Mouse (Mus musculus): ENCODE data around the gene Tmem141.

Tmem141 gene

DNA sequence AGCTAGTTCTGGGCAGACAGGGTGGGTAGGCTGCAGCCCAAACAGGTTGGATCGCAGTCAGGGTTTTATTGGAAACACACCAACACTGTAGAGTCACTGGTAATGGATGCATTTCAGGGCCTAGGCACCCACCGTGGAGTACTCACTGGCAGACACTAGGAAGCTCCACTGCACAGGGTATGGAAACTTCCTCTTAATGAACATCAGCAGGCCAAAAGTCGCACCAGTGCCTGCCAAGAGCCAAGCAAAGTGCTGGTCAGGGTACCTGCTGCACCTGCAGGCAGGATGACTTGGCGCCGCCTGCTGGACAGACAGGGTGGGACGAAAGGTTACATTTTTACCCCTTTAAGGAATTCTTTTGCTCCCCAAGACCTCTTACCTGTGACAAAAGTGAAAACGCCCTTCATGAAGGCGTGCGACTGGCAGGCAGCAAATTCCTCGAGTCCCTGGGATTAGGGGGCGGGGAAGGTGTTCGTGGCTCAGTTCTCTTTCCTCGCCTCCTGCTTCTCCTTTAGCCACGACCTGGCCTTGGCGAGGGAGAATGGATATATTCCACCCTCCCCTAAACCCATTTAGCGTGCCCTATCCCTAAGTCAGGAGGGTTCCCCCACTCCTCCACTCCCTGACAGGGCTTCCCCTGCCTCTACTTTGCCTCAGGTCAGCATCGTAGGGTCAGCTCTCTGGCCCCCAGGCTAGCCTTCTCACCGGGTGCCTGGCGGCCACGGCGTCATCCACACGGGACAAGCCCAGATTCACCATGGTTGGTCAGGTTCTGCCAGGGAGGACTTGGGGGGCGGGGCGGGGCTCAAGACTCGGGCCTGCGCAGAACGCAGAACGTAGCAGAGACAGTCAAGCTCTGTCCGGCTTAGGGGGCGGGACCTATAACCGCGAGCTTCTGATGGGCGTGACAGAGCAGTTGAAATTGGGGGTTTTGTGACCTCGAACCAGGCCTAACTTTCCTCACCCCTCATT lies at the start of gene Tmem141:
Gene Tmem141 (minus strand): TSS at position 777 of the 972 bp plus-strand sequence.
- peak; percentile 74 to 80 for DNase-seq (ENCODE audit: low spot score in 2 of 2)

DNA sequence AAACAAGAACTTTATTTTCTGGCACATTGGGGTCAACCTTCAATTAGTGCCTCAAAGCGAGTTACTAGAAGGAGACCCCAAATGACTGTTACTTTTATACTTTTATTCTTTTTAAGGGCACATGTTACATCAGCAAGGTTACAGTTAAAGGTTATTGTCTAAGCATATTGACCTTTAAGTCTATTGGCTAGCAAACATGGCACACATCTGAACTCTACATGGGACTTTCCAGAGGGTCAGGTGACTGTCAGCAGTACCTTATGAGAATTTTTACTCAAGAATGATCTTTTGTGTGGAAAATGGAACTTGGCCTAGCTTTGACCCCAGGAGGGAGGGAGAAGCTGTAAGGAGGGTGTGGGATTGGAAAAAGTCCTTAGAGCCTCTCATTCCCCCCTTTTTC lies 44.7 kb upstream of the Tmem141 start:
- no peak for DNase-seq (ENCODE audit: low spot score in 2 of 2)

DNA sequence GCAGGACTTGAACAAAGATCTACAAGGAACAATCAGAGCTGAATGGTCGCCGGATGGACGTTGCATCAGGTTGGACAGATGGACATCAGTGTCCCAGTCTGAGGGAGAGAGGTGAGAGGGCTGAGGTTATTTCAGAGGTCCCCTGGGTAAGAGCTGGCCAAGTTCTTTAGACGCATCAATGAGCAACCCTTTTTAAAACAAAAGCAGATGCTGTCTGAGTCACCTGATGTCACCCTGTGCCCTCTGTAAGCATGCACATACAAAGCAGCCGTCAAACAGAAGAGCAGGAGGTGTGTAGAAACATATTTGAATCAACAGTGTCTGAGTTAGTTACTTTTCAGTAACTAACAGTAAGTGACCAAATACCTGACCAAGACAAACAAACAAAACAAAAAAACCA lies 42.3 kb upstream of the Tmem141 start:
- DNase-seq (ENCODE audit: low spot score in 2 of 2), result no peak

DNA sequence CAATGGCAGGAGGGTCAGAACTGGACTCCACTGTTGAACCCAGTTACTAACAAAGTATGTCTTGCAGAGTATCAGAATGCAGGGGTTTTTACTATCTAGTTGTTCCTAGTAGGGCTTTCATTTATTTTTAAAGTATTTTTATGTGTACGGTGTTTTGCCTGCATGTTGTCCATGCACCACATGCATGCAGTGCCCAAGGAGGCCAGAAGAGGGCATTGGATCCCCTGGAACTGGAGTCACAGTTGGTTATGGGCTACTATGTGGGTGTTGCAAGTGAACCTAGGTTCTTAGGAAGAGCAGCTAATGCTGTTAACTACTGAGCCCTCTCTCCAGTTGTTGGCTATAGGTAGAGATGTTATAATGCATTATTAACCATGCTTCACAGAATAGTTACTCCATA lies 41.7 kb upstream of the Tmem141 start:
- DNase-seq (ENCODE audit: low spot score in 2 of 2), result peak; percentile 38 to 65

DNA sequence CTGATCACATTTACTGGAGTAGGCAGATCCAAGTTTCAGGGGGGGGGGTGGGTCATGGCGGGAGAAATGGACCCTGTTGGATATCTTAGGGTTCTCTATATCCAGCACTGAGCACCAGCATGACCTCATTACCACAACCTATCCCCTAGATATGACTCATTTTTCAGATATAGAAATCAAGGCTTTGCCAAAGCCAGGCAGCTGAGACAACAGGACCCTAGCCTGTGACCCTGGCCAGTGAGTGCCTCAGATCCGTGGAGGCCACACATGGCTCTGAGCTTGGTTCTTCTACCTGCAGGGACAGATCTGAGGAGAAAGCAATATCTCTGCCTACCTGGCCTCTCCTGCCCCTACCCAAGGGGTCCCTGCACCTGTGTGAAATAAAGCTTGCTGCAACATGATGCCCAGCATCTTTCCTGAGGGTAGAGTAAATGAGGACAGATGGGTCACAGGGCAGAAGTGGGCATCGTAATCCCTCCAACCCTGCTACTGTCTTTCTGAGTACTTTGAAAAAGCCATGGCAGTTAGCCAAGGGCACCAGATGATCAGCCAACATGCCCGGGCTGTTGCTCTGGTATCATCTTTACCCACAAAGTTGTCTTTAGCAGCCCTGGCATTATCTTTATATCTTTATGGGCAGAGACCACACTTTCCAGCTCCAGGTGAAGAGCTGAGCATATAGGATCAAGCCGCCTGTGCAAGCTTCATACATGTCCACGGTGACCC lies 39.6 kb upstream of the Tmem141 start:
- DNase-seq (ENCODE audit: low spot score in 2 of 2), result no peak

DNA sequence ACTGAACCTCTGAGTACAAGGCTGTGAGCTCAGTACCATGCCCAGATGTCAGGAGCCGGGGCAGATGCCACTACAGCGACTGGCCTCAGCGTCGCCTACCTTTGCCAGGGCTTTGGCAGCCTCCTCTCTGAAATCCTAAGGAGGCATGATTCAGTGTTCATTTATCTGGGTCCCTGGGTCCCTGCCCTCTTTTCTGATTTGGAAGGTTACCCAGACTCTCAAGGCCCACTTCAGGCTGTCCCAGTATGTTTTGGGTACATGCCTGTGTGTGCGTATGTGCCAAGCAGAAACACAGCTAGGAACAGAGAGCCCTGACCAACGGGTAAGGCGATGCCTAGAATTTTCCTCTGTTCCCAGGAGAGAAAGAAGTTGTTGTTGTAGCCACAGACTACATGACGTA lies 38.5 kb upstream of the Tmem141 start:
- DNase-seq (ENCODE audit: low spot score in 2 of 2), result no peak

DNA sequence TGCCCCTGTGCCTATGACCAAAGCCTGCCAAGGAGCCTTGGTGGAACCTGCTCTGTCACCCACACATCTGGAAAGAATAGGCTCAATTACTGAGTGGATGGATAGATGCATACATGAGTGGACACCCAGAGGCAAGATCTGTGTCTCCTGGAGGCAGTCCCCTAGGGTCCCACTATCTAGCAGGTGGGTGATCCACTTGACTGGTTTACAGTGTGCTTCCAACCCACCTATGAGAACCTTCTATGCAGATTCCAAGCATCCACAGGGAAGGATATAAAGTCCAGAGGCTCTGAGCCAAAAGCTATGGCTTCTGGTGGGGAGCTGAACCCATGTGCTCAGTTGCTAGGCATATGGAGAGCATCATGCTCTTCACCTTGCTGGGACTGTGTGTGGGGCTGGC lies 35.8 kb upstream of the Tmem141 start, which contains the start of gene Lcn5:
Gene Lcn5 (plus strand): TSS at position 301 of the 400 bp plus-strand sequence.
- no peak for DNase-seq (ENCODE audit: low spot score in 2 of 2)

DNA sequence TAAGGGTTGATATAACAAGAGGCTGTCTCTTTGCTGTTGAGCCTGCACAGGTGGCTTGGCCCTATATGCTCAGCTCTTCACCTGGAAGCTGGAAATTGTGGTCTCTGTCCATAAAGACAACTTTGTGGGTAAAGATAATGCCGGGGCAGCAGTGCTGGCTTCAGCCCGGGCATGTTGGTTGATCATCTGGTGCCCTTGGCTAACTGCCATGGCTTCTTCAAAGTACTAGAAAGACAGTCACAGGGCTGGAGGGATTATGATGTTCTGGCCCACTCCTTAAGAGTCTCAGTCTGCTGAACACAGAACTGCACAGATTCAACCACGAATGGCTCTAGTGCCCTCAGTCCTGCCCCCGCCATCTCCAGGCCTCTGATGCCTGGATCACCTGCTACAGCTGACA lies 35.4 kb upstream of the Tmem141 start:
- peak in 1 of 2 experiments; percentile 33 for DNase-seq (ENCODE audit: low spot score in 2 of 2)

DNA sequence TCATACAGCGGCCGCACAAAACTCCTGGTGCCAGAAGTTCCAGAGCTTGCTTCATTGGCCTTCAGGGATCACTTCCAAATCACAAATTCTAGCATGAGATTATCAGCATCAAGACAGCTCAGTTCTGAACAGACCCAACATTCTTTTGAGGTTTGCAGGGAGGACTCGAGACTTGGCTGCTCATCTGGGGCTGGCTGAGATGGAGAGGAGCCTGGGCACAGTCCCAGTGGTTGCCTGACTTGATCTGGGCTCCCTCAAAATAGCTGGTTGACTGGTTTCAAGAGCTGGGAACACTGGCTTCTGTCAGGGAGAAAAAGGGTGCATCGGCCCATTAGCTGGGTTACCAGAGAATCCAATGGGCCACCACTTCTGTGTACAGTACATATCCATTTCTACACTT lies 34.9 kb upstream of the Tmem141 start:
- no peak for DNase-seq (ENCODE audit: low spot score in 2 of 2)

DNA sequence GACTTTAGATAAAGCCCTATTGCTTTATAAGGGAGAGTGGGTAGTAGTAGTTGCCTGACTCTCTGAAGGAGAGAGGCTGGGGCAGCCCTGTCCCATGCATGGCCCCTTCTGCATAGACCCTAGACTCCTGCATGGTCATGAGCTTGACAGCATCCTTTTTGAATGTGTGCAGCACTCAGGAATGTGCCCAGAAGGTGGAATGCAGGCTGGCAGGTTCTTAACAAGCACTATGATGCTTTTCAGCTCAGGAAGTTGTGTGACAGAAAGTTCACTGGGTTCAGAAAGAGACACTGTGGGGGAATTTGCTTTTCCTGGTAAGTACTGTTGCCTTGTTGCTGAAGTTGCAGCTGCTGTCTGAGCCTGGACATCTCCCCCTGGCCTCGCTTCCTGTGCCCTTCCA lies 32.7 kb upstream of the Tmem141 start:
- DNase-seq (ENCODE audit: low spot score in 2 of 2), result no peak

DNA sequence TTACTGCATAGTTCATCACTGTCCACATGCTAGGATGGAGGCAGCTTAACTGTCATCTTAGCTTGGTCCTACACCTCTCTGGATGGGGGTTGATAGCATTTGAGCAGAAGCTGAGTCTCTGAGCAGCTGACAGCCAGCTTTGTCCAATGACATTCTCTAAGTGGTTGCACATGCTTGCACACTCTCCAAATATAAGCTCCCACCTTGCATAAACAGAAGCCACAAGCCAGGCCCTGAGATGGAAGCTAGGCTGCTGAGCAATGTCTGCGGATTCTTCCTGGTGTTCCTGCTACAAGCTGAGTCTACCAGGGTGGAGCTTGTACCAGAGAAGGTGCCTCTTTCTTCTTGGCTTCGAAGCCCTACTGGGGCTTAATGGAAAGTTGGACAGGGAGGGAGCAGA lies 31.1 kb upstream of the Tmem141 start, which contains the start of gene Lcn8:
Gene Lcn8 (plus strand): TSS at position 219 of the 400 bp plus-strand sequence.
- no peak for DNase-seq (ENCODE audit: low spot score in 2 of 2)

DNA sequence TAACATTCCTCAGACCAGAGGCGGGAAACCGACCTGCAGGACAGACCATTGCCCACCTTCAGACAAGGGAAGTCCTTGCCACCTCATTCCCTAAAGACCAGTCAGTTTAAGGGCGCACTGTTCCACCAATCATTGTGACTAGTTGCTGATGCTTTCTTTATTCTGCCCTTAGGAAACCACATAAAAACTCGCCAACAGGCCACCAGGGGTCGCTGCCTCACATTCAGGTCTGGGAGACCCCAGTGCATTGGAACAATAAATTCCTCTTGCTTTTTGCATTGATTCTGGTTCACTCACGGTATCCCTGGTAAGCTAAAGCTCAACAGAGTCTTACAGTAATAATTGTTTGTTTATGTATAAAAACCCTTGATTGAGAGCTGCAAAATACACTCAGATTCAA lies 18.1 kb upstream of the Tmem141 start:
- DNase-seq (ENCODE audit: low spot score in 2 of 2), result peak; percentile 45 to 60

DNA sequence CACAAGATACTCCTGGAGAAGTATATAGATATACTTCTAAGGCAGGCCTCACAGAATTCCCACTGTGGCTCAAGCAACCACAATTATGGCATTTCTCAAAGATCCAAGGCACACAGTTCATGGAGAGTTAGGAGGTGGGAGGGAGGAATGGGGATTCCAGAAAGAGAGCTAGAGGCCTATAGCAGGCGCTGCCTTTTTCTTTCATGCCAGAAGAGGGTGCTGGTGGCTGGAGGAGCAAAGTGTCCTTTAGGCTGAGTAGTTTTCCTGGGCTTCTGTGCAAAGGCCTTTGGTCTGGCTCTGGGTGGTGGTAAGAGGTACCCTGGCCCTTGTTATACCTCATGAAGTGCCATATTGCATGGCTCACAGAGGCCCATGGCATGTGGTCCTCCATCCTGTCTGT lies 12.2 kb upstream of the Tmem141 start:
- no peak for DNase-seq (ENCODE audit: low spot score in 2 of 2)

DNA sequence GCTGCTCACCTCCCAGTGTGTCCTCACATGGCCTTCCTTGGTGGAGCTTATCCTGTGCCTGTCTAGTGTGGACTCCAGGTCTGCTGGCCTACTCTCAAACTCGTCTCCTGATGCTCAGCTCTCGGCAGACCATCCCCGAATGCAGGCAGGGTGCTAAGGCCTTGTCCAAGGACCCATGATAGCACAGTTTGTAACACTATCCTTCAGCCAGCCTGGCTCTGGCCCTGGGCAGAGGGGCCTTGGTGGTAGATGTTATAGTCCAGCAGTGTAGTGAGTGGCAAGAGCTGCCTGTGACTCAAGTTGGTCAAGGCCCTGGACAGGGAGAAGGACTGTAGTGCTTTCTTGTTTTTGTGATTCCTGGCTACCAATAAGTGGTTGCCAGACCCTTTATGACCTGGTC lies 11.8 kb upstream of the Tmem141 start:
- no peak for DNase-seq (ENCODE audit: low spot score in 2 of 2)

DNA sequence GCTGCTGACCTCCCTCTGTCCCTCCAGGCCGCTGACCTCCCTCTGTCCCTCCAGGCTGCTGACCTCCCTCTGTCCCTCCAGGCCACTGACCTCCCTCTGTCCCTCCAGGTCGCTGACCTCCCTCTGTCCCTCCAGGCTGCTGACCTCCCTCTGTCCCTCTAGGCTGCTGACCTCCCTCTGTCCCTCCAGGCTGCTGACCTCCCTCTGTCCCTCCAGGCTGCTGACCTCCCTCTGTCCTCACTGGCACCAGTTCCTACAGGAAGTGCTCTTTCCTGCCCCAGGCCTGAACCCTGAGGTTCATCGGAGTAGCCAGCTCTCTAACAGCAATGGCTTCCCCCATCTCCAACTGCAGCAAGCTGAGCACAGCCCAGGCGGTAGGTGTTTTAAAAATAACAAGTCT lies 6.9 kb upstream of the Tmem141 start:
- no peak for DNase-seq (ENCODE audit: low spot score in 2 of 2)

DNA sequence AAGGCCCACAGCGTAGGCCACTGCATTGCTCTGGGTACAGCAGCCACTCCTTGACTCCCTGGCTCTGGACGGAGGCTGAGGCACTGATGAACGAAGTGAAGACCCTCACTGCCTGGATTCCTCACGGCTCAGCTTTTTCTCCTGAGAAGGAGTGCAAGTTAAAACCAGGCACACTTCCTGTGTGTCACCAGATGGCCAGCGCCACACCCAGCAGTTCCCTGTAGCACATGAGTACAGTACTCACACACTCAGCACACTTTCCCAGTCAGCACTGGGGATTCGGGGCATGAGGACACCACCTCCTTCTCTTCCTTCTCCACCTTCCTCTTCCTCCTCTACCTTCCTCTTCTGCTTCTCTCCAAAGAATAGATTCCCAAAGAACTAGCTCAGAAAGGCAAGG lies 6.0 kb upstream of the Tmem141 start, which contains the start of gene Fcna:
Gene Fcna (minus strand): TSS at position 220 of the 400 bp plus-strand sequence.
- no peak for DNase-seq (ENCODE audit: low spot score in 2 of 2)

DNA sequence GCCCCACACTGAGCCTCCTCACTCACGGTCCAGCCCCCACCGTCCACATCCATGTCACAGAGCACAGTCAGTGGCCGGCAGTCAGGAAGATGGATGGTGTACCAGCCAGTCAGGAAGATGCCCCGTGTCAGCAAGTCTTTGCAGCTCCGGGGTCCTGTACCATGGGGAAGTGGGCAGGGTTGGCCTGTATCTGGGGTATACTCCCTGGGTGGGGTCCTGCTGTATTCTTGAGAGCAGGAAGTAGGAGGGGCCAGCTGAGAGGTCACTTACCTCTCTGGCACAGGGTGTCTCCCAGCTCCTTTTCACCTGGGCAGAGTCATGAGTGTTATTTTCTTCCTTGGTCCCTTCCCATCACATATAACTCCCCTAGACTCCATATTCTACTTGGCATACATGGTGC lies 4.2 kb upstream of the Tmem141 start:
- no peak for DNase-seq (ENCODE audit: low spot score in 2 of 2)

DNA sequence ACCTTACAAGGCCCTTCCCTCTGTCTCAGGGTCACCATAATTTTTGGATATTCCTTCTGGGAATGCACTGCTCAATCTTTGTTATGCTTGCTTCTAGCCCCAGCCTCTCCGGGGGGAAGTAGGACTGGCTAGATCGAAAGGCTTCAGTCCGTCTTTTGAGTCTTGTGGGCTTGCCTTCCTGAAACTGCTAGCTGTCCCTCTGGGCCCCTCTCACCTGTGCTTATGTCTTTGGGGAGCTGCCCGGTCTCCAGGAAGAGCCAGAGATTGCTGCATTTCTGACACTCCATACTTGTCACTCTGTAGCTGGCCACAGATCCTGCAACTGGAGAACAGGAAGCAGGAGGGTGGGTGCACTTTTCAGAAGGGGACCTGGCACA lies 965 bp downstream of the Tmem141 start:
- no peak for DNase-seq (ENCODE audit: low spot score in 2 of 2)

DNA sequence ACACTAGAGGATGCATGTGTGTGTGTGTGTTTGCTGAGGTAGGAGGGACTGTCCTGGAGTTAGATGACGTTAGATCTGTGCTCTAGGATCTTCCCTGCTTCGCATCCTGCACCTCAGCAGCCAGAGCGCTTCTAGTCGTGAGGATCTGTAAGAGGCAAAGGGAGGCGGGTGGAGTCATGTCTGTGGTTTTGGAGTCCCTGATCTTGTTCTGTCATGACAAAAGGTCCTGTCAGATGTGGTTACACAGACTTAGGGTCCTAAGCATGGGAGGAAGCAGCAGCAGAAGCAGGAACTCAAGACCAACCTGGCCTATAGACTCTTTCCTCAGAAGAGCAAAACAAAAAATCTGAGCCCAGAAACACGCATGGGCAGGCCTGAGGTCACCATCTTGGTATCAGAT lies 1.4 kb downstream of the Tmem141 start:
- no peak for DNase-seq (ENCODE audit: low spot score in 2 of 2)

DNA sequence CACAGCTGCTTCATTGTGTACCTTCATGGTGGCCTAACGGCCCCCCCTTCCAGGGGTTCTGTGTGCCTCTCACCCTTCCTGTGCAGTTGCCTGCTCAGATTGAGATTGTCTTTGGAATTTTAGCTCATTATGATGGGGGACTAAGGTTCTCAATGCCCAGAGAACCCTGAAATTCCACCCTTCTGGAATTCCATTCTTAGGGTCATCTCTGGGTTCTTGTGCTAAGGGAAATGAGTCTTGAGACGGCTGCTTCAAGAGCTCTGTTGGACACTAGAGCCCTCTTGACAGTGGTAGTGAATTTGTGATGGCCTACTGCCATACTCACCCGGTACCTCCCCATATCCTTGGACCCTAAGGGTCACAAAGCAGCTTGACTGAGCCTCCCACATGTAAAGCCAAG lies 4.2 kb downstream of the Tmem141 start, which contains the start of gene Ccdc183:
Gene Ccdc183 (minus strand): TSS at position 101 of the 400 bp plus-strand sequence.
- DNase-seq (ENCODE audit: low spot score in 2 of 2), result no peak

DNA sequence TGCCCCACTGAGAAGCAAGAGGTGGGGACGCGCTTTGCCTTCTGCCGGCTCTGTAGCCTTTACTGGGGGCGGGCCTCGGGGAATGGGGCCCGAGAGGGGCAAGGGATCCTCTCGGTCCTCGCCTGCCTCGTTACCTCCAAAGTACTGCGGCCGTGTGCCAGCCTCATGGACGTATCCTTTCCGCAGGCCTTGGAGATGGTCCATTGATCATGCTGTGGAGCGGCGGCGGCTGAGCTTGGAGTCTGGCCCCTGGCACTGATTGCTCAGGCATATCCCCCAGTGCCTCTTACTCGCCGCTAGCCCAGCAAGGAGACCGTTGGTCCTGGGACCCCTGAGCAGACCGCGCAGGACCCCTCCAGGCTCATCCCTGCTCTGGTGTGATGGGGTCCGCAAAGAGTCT lies 5.4 kb downstream of the Tmem141 start:
- DNase-seq (ENCODE audit: low spot score in 2 of 2), result no peak

DNA sequence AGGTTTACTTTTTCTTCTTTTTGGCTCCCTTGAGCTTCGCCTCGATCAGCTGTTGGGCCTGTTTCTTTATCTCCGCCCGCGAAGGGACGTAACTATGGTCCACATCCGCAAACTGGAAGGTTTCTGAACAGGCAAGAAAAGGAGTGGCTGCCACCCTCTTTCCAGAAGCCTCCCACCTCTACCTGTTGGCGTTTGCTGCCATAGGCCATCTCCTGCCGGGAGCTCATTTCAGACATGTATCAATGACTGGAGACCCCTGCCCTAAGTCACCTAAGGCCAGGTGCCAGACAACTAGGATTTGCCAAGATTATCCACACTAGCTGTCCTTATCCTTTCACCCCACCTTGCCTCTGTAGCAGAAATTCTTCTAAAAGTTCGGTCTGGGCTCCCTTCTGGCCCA lies 13.1 kb downstream of the Tmem141 start:
- DNase-seq (ENCODE audit: low spot score in 2 of 2), result no peak

Measured in cerebellum, postnatal 4 days (tissue).